8 mouse cellular contexts compared by ENCODE assay signal in the genomic region with DNA sequence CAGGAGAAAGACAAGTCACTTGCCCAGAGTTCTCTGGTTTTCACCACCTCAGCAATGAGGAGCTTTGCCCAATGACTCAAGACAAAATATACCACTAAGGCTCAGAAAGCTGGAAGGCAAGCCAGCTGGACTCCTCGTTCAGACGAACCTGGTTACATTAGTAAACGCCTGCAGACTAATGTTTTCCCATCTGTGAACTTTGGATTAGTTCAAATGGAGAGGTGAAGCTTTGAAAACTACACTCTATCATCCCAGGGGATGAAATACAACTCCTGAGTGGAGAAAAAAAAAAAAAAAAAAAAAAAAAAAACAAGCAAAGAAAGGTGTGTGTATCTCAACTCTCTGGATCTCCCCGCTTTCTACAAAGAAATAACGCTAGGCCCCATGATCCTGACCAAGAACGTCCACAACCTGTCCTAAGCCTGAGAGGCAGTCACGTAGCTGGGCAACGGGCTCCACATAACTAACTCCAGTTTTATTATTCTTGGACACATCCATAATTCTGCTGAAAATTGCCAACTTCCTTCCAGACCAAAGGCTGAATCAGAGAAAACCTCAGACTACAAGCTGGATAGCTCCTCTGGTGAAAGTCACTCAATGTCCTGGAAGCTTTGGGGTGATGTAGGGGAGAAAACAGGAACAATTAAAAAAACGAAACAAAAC. TPM values are rescaled to one million over a fixed set of nuclear protein-coding genes. Genes with fewer than 3 reads are reported as not detected.
DNase-seq lines count a peak whose midpoint lies in the region; ATAC-seq and TF ChIP-seq lines count a peak whose summit lies in the region.

No protein-coding gene starts in this region.

- peak overlapping the region; percentile 79 for H3K9ac ChIP-seq in forebrain, embryonic 12.5 days
- H3K9ac ChIP-seq in liver, embryonic 14.5 days (replicated peaks), result peak overlapping the region; percentile 82

- peak overlapping the region; percentile 48 for H3ac ChIP-seq in C2C12 (ENCODE audit: control insufficient read depth, insufficient read length, low read depth)

- DNase-seq in heart, adult 11 months, result peak; percentile 64
- DNase-seq in heart, postnatal 4 days, result no peak
- DNase-seq in liver, embryonic 14.5 days (ENCODE audit: low read depth in 3 of 3, low spot score in 3 of 3), result no peak
- DNase-seq in ovary, postnatal 14 days (ENCODE audit: low spot score), result no peak
- DNase-seq in gastrocnemius, postnatal 14 days, result no peak
- DNase-seq in right cerebral cortex, postnatal 10 days (ENCODE audit: low spot score in 2 of 2), result no peak

- TF ChIP-seq CTCF in C2C12 (IDR thresholded peaks at IDR 0.05; ENCODE audit: control insufficient read depth, insufficient read depth, insufficient read length), result no peak
- no peak for TF ChIP-seq CTCF in liver, embryonic 14.5 days (IDR thresholded peaks at IDR 0.05; ENCODE audit: low read depth)

- WGBS in forebrain, embryonic 12.5 days, result 39% methylated on average over 9 of the region's 9 CpGs
- WGBS in liver, embryonic 14.5 days (ENCODE audit: insufficient replicate concordance), result 53% methylated on average over 9 of the region's 9 CpGs

- no peak for TF ChIP-seq EP300 in liver, embryonic 14.5 days (IDR thresholded peaks at IDR 0.05; ENCODE audit: low read depth)

- H3K4me1 ChIP-seq in forebrain, embryonic 12.5 days, result peaks cover 33% of the 10 kb centered on the region
- peaks cover 16 to 18% of the 10 kb centered on the region in 2 experiments for H3K4me1 ChIP-seq in liver, embryonic 14.5 days (replicated peaks; ENCODE audit: control insufficient read depth in 2 of 2, insufficient read depth in 2 of 2, low read length in 1 of 2)

- H3K4me3 ChIP-seq in C2C12 (ENCODE audit: insufficient read depth, poor library complexity, severe bottlenecking), result peak overlapping the region; percentile 85
- peak overlapping the region; percentile 71 for H3K4me3 ChIP-seq in forebrain, embryonic 12.5 days (replicated peaks)
- peak overlapping the region; percentile 62 to 68 for H3K4me3 ChIP-seq in liver, embryonic 14.5 days (ENCODE audit: insufficient read depth in 1 of 2, low read depth in 2 of 2, low read length in 2 of 2)

- no peaks in the 10 kb centered on the region for H3K27me3 ChIP-seq in C2C12 (ENCODE audit: control insufficient read depth, insufficient read depth, insufficient read length)
- H3K27me3 ChIP-seq in forebrain, embryonic 12.5 days, result no peaks in the 10 kb centered on the region
- H3K27me3 ChIP-seq in liver, embryonic 14.5 days (ENCODE audit: control insufficient read depth, insufficient read depth, low read length), result no peaks in the 10 kb centered on the region

- ATAC-seq in forebrain, embryonic 12.5 days (ENCODE audit: low FRiP score), result no peak
- no peak for ATAC-seq in liver, embryonic 14.5 days (ENCODE audit: insufficient read depth)

- peaks cover 61% of the 10 kb centered on the region for H3K79me2 ChIP-seq in C2C12 (ENCODE audit: control insufficient read depth, insufficient read depth)

- H3K36me3 ChIP-seq in C2C12 (ENCODE audit: control insufficient read depth, insufficient read depth), result peaks cover 13% of the 10 kb centered on the region
- no peaks in the 10 kb centered on the region for H3K36me3 ChIP-seq in forebrain, embryonic 12.5 days (replicated peaks)
- H3K36me3 ChIP-seq in liver, embryonic 14.5 days (replicated peaks; ENCODE audit: control insufficient read depth, insufficient read depth, low read depth), result no peaks in the 10 kb centered on the region

- H3K79me3 ChIP-seq in C2C12 (ENCODE audit: low read depth), result peaks cover 29% of the 10 kb centered on the region

- peak overlapping the region; percentile 84 for H3K4me2 ChIP-seq in forebrain, embryonic 12.5 days
- peak overlapping the region; percentile 82 for H3K4me2 ChIP-seq in liver, embryonic 14.5 days (ENCODE audit: low read depth)

- intact Hi-C loops in gastrocnemius, postnatal 14 days (cut with DNase I; ENCODE audit: low total_unique reads), result no loop called here

- no peaks in the 10 kb centered on the region for H3K9me3 ChIP-seq in forebrain, embryonic 12.5 days
- no peaks in the 10 kb centered on the region for H3K9me3 ChIP-seq in liver, embryonic 14.5 days (ENCODE audit: control insufficient read depth, low read length)

- 0 out of 2 replicates have a peak overlapping the region, but pooled peaks have one; percentile 98 for H3K27ac ChIP-seq in forebrain, embryonic 12.5 days
- no peak overlapping the region for H3K27ac ChIP-seq in liver, embryonic 14.5 days

TF ChIP-seq in C2C12, 6 proteins besides CTCF, POLR2A, EP300 and RAD21:
- no peak for TF ChIP-seq FOSL1 (IDR thresholded peaks at IDR 0.05; ENCODE audit: insufficient read depth, low read length, poor library complexity, severe bottlenecking)
- TF ChIP-seq CEBPB (IDR thresholded peaks at IDR 0.05; ENCODE audit: low read depth), result no peak
- TF ChIP-seq MAX (IDR thresholded peaks at IDR 0.05), result no peak
- no peak for TF ChIP-seq MYOD1 (IDR thresholded peaks at IDR 0.05; ENCODE audit: control insufficient read depth, insufficient read length, low read depth)
TF ChIP-seq in C2C12: peak in this region for 0.

RNA-seq across cellular contexts. Expression of gene Slc1a4, which starts 1.4 kb away (rescaled TPM):
- total RNA-seq in heart, postnatal 4 days (2021), result 1 to 10 TPM; 5.3 to 5.6 TPM
- polyA plus RNA-seq in C2C12 (2012; fragmentation: generic; extraction: Trizol), result 19.8 TPM
- 24.7 and 29.1 TPM in 2 replicates for polyA plus RNA-seq in forebrain, embryonic 12.5 days (2016; fragmentation: Nextera tagmentation; extraction: Ambion mirVana)
- polyA plus RNA-seq in liver, embryonic 14.5 days (2012; rRNA removed), result 3.5 and 4.3 TPM in 2 replicates
- polyA plus RNA-seq in liver, embryonic 14.5 days (2014; fragmentation: Nextera tagmentation; extraction: Ambion mirVana), result 6.5 and 7.9 TPM in 2 replicates
- total RNA-seq in gastrocnemius, postnatal 14 days (2021), result 1 to 10 TPM; 1.8 to 3.1 TPM
